Mouse (Mus musculus): ENCODE data around the gene Srpr. TPM values are rescaled to one million over a fixed set of nuclear protein-coding genes. Genes with fewer than 3 reads are reported as not detected.

The Srpr gene
- total and polyA plus RNA-seq, 2 experiments: 55.2 to 91.0 TPM

DNA sequence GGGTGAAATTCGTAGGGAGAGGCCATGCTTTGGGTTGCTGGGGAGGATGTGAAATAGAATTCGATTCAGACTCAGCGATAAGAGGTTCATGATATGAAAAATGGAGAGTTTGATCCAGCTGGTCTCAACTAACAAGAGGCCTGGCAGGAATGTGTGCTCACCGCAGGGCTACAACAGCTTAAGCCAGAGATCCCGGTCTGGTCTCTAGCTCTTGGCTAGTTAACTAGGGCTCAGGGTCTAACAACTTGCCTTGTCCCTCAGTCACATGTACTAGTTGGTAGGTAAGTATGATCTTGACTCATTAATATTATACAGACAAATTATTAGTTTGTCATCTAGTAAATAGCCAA is 82.9 kb downstream of the Srpr start:
- H3K79me2 ChIP-seq (ENCODE audit: control insufficient read depth, insufficient read depth, low read length): no peaks in the 10 kb centered on the region

DNA sequence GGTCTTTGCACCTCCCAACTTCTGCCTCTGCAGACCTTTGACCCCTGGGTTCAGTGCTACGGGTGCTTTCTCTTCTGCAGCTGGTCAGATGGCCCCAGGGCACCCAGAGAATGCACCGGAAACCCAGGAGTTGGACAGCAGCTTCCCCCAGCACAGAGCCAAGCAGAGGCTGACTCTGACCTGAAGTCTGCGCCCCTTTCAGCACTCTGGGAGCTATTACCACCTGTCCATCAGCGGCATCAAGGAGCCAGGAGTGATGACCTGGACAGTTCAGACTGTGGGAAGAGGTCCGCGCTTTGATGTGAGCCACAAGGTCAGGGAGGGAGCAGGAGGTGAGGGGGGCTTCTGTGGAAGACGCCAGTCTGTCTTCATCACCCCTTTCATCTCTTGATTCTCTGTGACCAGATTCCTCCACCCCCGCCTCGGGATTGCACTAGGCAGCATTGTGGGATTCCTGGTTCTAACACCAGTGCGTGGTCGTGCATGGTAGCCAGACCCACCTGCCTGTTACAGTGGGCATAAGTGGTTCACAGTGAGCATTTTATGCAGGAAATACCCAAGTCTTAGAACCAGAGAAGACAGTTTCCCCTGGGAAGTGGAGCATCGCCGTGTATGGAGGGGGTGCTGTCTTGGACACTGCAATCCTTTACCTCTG is 83.6 kb downstream of the Srpr start:
- Histone ChIP-seq H3K27me3 (ENCODE audit: control insufficient read depth, insufficient read depth, low read length) (no peaks in the 10 kb centered on the region), H3K27ac (replicated peaks; ENCODE audit: insufficient read depth, low read depth, low read length) (no peak overlapping the region), H3K4me1 (ENCODE audit: control insufficient read depth, insufficient read depth, low read length) (no peaks in the 10 kb centered on the region; the same call in 1 of the 2 replicates), H3K36me3 (ENCODE audit: control insufficient read depth, insufficient read depth, low read length) (no peaks in the 10 kb centered on the region; the same call in 1 of the 2 replicates), H3K9ac (ENCODE audit: low read depth, low read length) (no peak overlapping the region), H3K4me3 (ENCODE audit: insufficient read depth, low read depth, low read length) (no peak overlapping the region), H3K79me2 (ENCODE audit: control insufficient read depth, insufficient read depth, low read length) (no peaks in the 10 kb centered on the region)
- TF ChIP-seq POLR2A (IDR thresholded peaks at IDR 0.05; ENCODE audit: extremely low read depth, insufficient read depth, low read length): no peak
- no peak for TF ChIP-seq CTCF (IDR thresholded peaks at IDR 0.05; ENCODE audit: low read depth, low read length)
- 81% methylated on average over 13 of the region's 13 CpGs for WGBS
- DNase-seq (ENCODE audit: extremely low read depth, low read depth, low spot score): no peak

More for the DNA sequence above, 82.9 kb downstream of the Srpr start:
- TF ChIP-seq POLR2A (IDR thresholded peaks at IDR 0.05; ENCODE audit: extremely low read depth, insufficient read depth, low read length) (no peak), CTCF (IDR thresholded peaks at IDR 0.05; ENCODE audit: low read depth, low read length) (no peak)
- H3K36me3 ChIP-seq (ENCODE audit: control insufficient read depth, insufficient read depth, low read length): no peaks in the 10 kb centered on the region; the same call in 1 of the 2 replicates
- no peaks in the 10 kb centered on the region for H3K27me3 ChIP-seq (ENCODE audit: control insufficient read depth, insufficient read depth, low read length)
- H3K4me3 ChIP-seq (ENCODE audit: insufficient read depth, low read depth, low read length): no peak overlapping the region
- WGBS: 67% methylated on average over 5 of the region's 5 CpGs
- H3K27ac ChIP-seq (replicated peaks; ENCODE audit: insufficient read depth, low read depth, low read length): no peak overlapping the region
- no peak overlapping the region for H3K9ac ChIP-seq (ENCODE audit: low read depth, low read length)
- no peak for DNase-seq (ENCODE audit: extremely low read depth, low read depth, low spot score)
- no peaks in the 10 kb centered on the region; the same call in 1 of the 2 replicates for H3K4me1 ChIP-seq (ENCODE audit: control insufficient read depth, insufficient read depth, low read length)

DNA sequence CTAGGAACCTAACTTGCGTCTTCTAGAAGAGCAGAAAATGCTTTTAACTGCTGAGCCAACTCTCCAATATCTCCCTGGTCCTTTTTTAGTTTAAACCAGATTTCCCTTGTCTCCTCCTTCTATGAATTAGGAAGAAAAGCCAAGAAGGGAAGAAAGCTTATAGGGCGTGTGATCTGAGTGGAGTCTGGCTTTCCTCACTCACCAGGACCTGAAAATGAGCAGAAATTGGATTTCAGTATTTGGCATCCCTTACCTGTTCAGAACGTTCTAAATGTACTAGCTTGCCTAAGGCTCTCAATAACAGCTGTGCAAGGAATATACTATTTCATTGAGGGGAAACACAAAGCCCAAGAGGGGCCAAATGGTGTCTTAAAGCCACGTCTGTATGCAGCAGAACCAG is 84.4 kb downstream of the Srpr start:
- Histone ChIP-seq H3K9ac (ENCODE audit: low read depth, low read length) (no peak overlapping the region), H3K36me3 (ENCODE audit: control insufficient read depth, insufficient read depth, low read length) (no peaks in the 10 kb centered on the region), H3K27me3 (ENCODE audit: control insufficient read depth, insufficient read depth, low read length) (no peaks in the 10 kb centered on the region), H3K27ac (replicated peaks; ENCODE audit: insufficient read depth, low read depth, low read length) (no peak overlapping the region), H3K79me2 (ENCODE audit: control insufficient read depth, insufficient read depth, low read length) (no peaks in the 10 kb centered on the region), H3K4me3 (ENCODE audit: insufficient read depth, low read depth, low read length) (no peak overlapping the region), H3K4me1 (ENCODE audit: control insufficient read depth, insufficient read depth, low read length) (no peaks in the 10 kb centered on the region; the same call in 1 of the 2 replicates)
- 84% methylated on average over 4 of the region's 4 CpGs for WGBS
- no peak for DNase-seq (ENCODE audit: extremely low read depth, low read depth, low spot score)
- no peak for TF ChIP-seq POLR2A (IDR thresholded peaks at IDR 0.05; ENCODE audit: extremely low read depth, insufficient read depth, low read length)
- TF ChIP-seq CTCF (IDR thresholded peaks at IDR 0.05; ENCODE audit: low read depth, low read length): no peak

DNA sequence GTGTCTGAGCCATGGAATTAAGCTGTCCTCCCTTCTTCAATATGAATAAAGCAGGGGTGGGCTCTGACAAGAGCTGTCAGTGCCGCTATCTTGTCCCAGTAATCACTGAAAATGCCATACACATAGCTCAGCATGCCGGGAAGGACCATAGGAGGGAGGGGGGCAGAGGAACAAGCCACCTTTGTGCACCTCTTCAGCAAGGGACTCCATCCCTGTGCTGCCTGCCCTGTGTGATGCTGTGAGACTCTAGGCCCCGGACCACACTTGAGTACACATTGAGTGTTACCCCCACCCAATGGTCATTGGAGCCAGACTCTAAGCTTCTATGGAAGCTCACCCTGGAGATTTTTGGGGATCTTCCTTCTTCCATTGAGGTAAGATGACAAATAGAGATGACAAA is 86.4 kb downstream of the Srpr start:
- DNase-seq (ENCODE audit: extremely low read depth, low read depth, low spot score): no peak
- Histone ChIP-seq H3K27ac (replicated peaks; ENCODE audit: insufficient read depth, low read depth, low read length) (no peak overlapping the region), H3K79me2 (ENCODE audit: control insufficient read depth, insufficient read depth, low read length) (no peaks in the 10 kb centered on the region), H3K4me1 (ENCODE audit: control insufficient read depth, insufficient read depth, low read length) (no peaks in the 10 kb centered on the region; the same call in 1 of the 2 replicates), H3K36me3 (ENCODE audit: control insufficient read depth, insufficient read depth, low read length) (no peaks in the 10 kb centered on the region), H3K4me3 (ENCODE audit: insufficient read depth, low read depth, low read length) (no peak overlapping the region), H3K27me3 (ENCODE audit: control insufficient read depth, insufficient read depth, low read length) (no peaks in the 10 kb centered on the region), H3K9ac (ENCODE audit: low read depth, low read length) (no peak overlapping the region)
- WGBS: 92% methylated on average over 3 of the region's 3 CpGs
- TF ChIP-seq CTCF (IDR thresholded peaks at IDR 0.05; ENCODE audit: low read depth, low read length): no peak
- TF ChIP-seq POLR2A (IDR thresholded peaks at IDR 0.05; ENCODE audit: extremely low read depth, insufficient read depth, low read length): no peak

DNA sequence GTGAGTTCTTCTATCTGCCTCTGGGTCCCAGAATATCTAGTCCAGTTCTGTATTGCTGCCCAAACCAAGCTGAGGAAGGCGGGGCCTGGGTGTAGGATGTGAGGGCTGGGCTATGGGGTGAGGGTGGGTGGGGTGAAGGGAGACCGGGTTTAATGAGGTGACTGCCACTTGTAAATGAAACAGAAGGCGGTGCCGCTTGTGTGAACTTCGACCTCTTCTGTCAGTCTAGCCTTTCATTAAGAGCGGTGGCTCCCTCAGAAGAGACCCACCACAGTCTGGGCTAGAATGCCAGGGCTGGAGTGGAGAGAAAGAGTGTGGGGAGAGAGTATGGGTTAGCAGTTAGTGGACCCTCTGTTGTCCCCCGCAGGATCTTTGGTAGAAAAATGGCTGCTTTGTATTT is 90.0 kb downstream of the Srpr start:
- no peaks in the 10 kb centered on the region for H3K4me1 ChIP-seq (ENCODE audit: control insufficient read depth, insufficient read depth, low read length)
- WGBS: 48% methylated on average over 7 of the region's 7 CpGs
- H3K4me3 ChIP-seq (ENCODE audit: insufficient read depth, low read depth, low read length): no peak overlapping the region
- no peaks in the 10 kb centered on the region for H3K79me2 ChIP-seq (ENCODE audit: control insufficient read depth, insufficient read depth, low read length)
- TF ChIP-seq POLR2A (IDR thresholded peaks at IDR 0.05; ENCODE audit: extremely low read depth, insufficient read depth, low read length) (no peak), CTCF (IDR thresholded peaks at IDR 0.05; ENCODE audit: low read depth, low read length) (no peak)
- no peaks in the 10 kb centered on the region for H3K27me3 ChIP-seq (ENCODE audit: control insufficient read depth, insufficient read depth, low read length)
- H3K27ac ChIP-seq (replicated peaks; ENCODE audit: insufficient read depth, low read depth, low read length): no peak overlapping the region
- no peaks in the 10 kb centered on the region for H3K36me3 ChIP-seq (ENCODE audit: control insufficient read depth, insufficient read depth, low read length)
- no peak for DNase-seq (ENCODE audit: extremely low read depth, low read depth, low spot score)
- no peak overlapping the region for H3K9ac ChIP-seq (ENCODE audit: low read depth, low read length)

DNA sequence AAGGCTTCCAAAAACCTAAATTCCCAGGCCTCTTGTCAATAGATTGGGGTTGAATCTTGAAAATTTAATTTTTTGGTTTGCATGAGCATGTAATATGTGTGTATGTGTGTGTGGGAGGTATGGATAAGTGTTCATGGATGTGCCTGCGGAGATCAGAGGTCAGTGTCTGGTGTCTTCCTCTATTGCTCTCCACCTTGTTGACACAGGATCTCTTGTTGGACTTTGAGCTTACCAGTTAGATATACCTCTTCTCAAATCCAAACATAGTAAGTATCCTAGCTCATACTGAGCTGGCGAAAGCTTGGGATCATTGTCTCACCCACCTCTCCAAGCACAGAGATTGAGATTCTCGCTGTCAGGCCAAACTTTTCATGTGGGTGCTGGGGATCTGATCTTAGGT is 90.4 kb downstream of the Srpr start:
- Histone ChIP-seq H3K9ac (ENCODE audit: low read depth, low read length) (no peak overlapping the region), H3K4me1 (ENCODE audit: control insufficient read depth, insufficient read depth, low read length) (no peaks in the 10 kb centered on the region), H3K4me3 (ENCODE audit: insufficient read depth, low read depth, low read length) (no peak overlapping the region), H3K79me2 (ENCODE audit: control insufficient read depth, insufficient read depth, low read length) (no peaks in the 10 kb centered on the region), H3K27me3 (ENCODE audit: control insufficient read depth, insufficient read depth, low read length) (no peaks in the 10 kb centered on the region), H3K36me3 (ENCODE audit: control insufficient read depth, insufficient read depth, low read length) (no peaks in the 10 kb centered on the region), H3K27ac (replicated peaks; ENCODE audit: insufficient read depth, low read depth, low read length) (no peak overlapping the region)
- DNase-seq (ENCODE audit: extremely low read depth, low read depth, low spot score): no peak
- TF ChIP-seq POLR2A (IDR thresholded peaks at IDR 0.05; ENCODE audit: extremely low read depth, insufficient read depth, low read length) (no peak), CTCF (IDR thresholded peaks at IDR 0.05; ENCODE audit: low read depth, low read length) (no peak)
- WGBS: 87% methylated on average over 3 of the region's 3 CpGs

Measured in liver, adult 2 months (tissue).